Mouse (Mus musculus) kidney, postnatal 0 days (tissue): Measurements from ENCODE around the gene Carm1. TPM values are rescaled to one million over a fixed set of nuclear protein-coding genes. Genes with fewer than 3 reads are reported as not detected.
"Not testable (repeated sequence)": the region's sequence is repeated elsewhere in the genome, so short reads cannot be mapped to it uniquely, and the experiment has no call there.

Source experiments
- ATAC-seq: fragments of 200-750 bp; cut with Nextera tagmentation; replicated peaks from 2 replicates; pipeline ENCODE4 v1.8.0; 2017; ENCODE audit warnings: low read depth, moderate number of reproducible peaks, moderate TSS enrichment, moderate library complexity; ENCODE audit not compliant: low FRiP score
- DNase-seq: peaks from one replicate; pipeline ENCODE4 v3.0.0-alpha.2; 2016; ENCODE audit warnings: low spot score
- H3K27ac ChIP-seq: fragments of 300-500 bp; sonication (generic); 2 replicates; pipeline ENCODE4 v1.5.1; 2014; ENCODE audit warnings: mild to moderate bottlenecking
- H3K27me3 ChIP-seq: fragments of 300-500 bp; sonication (generic); 2 replicates; pipeline ENCODE4 v1.6.1; 2014; ENCODE audit warnings: low read length, mixed read lengths; ENCODE audit not compliant: insufficient read depth
- H3K36me3 ChIP-seq: fragments of 300-500 bp; sonication (generic); 2 replicates; pipeline ENCODE4 v1.6.1; 2014; ENCODE audit warnings: low read length, mixed read lengths; ENCODE audit not compliant: insufficient read depth
- H3K4me1 ChIP-seq: fragments of 300-500 bp; sonication (generic); replicated peaks from 2 replicates; pipeline ENCODE4 v1.6.1; 2014; ENCODE audit warnings: antibody characterized with exemption, low read length, mixed read lengths; ENCODE audit not compliant: insufficient read depth
- H3K4me2 ChIP-seq: fragments of 300-500 bp; sonication (generic); 2 replicates; pipeline ENCODE4 v1.6.1; 2014; ENCODE audit warnings: mild to moderate bottlenecking, low read length, moderate library complexity, mixed read lengths
- H3K4me3 ChIP-seq: fragments of 300-500 bp; sonication (generic); replicated peaks from 2 replicates; pipeline ENCODE4 v1.5.1; 2014; ENCODE audit warnings: low read depth, low read length
- H3K9ac ChIP-seq: fragments of 300-500 bp; sonication (generic); 2 replicates; pipeline ENCODE4 v1.6.1; 2014; ENCODE audit warnings: low read depth, low read length
- H3K9me3 ChIP-seq: fragments of 300-500 bp; sonication (generic); replicated peaks from 2 replicates; pipeline ENCODE4 v1.6.1; 2016; ENCODE audit warnings: low read length, inconsistent platforms, mixed read lengths
- CTCF ChIP-seq: IDR thresholded peaks from 2 replicates; pipeline ENCODE4 v1.5.1; 2016; ENCODE audit warnings: antibody characterized with exemption, low read depth, mild to moderate bottlenecking, moderate library complexity
- WGBS: fragments of 180-500 bp; shearing (Covaris S2); extraction: QIAGEN DNeasy Blood & Tissue Kit; methylation state at CpG from one replicate; pipeline ENCODE4 v1.1.7; 2014; 5-methylcytosine and 5-hydroxymethylcytosine counted together
- polyA plus RNA-seq: library from polyadenylated mRNA; unstranded; fragments of >200 nt; fragmentation: Nextera tagmentation; extraction: Ambion mirVana; gene quantifications from 2 replicates; pipeline ENCODE4 v1.2.1, GENCODE M21; 2015

Gene Carm1
- polyA plus RNA-seq, 1 experiment from 2014 or later, result 26.3 TPM

DNA sequence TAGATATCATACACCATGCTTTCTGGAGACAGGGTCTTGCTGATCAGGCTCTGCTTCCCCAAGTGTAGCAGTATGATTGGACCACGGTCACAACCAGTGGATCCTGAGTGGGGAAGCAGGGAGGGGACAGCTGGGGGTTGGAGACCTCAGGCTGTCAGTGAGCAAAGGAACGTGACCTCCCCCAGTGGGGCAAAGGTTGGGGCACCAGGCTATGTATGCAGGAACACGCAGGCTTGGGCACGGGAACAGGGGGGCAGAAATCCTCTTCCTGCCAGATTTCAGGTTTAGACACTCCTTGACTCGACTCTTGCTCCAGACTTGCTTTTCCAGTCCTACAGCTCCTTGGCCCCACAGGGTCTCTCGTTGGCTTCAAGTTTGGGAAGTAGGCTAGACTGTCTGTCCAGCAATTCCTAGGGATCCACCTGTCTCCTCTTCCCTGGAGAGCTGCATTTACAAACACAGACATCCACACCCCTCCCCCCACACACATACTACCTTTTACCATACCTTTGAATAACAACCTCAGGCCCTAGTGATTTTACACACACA is 28.7 kb upstream of the Carm1 start:
- Histone ChIP-seq H3K9me3 (no peaks in the 10 kb centered on the region), H3K27me3 (no peaks in the 10 kb centered on the region), H3K27ac (no peak overlapping the region), H3K9ac (no peak overlapping the region), H3K36me3 (no peaks in the 10 kb centered on the region), H3K4me1 (no peaks in the 10 kb centered on the region), H3K4me2 (no peak overlapping the region), H3K4me3 (no peak overlapping the region)
- DNase-seq (no peak), ATAC-seq (no peak)
- 49% methylated on average over 6 of the region's 6 CpGs for WGBS
- no peak for TF ChIP-seq CTCF

DNA sequence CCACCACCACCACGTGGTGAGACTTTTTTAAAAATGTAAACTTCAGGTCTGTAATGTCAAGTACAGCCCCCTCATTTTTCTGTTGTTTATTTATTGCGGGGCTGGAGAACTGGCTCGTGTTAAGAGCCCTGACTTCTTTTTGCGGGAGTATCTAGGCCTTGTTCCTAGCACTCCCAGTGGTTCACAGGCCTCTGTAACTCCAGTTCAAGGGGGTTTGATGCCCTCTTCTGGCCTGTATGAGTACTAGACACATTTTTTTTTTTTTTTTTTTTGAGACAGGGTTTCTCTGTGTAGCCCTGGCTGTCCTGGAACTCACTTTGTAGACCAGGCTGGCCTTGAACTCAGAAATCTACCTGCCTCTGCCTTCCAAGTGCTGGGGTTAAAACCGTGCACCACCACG is 28.0 kb upstream of the Carm1 start:
- 84% methylated on average over 6 of the region's 6 CpGs for WGBS
- H3K36me3 ChIP-seq, H3K27me3 ChIP-seq, H3K9me3 ChIP-seq, H3K4me3 ChIP-seq, H3K4me2 ChIP-seq, H3K4me1 ChIP-seq, DNase-seq, H3K27ac ChIP-seq, ATAC-seq, H3K9ac ChIP-seq: not testable (repeated sequence)

DNA sequence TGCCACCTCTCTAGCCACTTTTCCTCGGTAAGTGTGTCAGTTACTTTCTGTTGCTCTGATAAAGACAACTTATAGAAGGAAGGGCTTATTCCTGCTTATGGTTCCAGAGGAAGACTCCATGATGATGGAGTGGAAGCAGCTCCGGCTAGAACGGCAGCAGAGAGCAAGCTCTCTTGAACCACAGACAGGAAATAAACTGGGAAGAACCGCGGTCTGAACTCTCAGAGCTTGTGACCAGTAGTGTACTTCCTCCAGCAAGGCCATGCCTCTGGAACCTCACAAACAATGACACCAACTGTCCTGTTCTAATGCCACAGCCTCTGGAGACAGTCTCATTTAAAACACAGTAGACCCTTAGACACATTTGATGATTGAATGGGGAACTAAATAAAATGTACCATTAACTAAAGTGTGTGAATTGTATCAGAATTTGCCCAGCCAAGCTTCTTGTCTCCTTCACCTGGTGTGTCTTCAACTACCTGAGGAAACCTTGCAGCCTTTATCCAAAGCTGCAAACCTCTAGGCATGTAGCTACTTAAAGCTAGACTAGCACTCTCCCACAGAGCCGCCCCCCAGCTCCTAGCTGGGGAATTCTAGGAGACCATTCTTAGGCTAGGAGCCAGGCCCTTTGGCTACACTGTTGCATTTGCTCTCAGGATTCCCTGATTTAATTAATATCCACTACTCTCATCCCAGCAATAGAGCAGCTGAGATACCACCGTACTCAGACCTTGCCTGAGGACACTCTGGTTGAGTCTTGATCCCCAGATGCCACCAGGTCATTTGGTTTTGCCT is 21.4 kb upstream of the Carm1 start:
- H3K27me3 ChIP-seq, result no peaks in the 10 kb centered on the region
- H3K36me3 ChIP-seq, result no peaks in the 10 kb centered on the region
- no peak for DNase-seq
- no peak for TF ChIP-seq CTCF
- no peak overlapping the region for H3K9ac ChIP-seq
- H3K4me2 ChIP-seq, result no peak overlapping the region
- no peaks in the 10 kb centered on the region for H3K9me3 ChIP-seq
- no peak for ATAC-seq
- no peak overlapping the region for H3K27ac ChIP-seq
- 72% methylated on average over 7 of the region's 7 CpGs for WGBS
- H3K4me3 ChIP-seq, result no peak overlapping the region
- H3K4me1 ChIP-seq, result no peaks in the 10 kb centered on the region

DNA sequence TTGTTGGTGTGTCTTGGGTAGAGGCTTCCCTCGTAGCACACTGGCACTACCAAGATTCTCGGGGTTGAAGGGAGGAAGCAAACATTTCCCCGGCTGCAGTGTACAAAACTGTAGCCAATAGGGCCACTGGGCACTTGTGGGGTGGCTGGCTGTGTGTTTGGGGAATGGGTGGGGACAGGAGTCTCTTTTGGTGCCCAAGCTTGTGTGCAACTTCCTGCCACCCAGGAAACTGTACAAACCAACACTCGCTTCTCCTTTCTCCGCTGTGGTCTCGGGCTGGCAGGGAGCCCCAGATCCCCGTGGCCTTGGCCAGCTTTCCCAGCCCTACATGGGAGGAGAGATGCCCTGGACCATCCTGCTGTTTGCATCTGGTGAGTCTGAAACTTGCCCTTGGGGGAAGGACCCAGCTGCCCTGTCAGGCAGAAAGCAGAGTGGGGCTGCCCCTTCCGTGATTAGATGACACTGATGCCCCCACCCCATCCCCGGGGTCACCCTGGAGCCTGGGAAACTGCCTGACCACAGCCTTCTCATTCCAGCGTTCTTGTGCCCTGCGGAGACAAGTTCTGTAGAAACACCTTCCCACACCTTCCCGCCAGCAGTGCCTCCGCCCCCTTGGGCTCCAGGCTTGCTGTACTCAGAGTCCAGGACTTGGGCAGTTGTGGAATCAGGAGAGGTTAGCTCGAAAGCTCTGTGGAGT is 20.6 kb upstream of the Carm1 start, which contains the start of gene AB124611:
AB124611 (plus strand) TSS at position 240 of the 697 bp plus-strand sequence.
- no peak for DNase-seq
- H3K4me2 ChIP-seq, result no peak within 1 kb of the TSS

DNA sequence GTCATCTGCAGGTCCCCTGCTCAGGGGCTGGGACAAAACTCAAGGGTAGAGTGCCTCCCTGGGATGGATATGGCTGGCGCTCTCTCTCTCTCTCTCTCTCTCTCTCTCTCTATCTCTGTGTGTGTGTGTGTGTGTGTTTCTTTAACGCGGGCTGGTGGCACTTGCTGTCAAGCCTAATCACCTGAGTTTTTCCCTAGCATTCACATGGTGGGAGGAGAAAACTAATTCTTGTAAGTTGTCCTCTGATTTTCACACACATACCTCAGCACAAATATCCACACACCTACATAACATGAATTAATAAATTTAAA is 20.1 kb upstream of the Carm1 start:
- H3K4me3 ChIP-seq, result no peak overlapping the region
- H3K4me1 ChIP-seq, result no peaks in the 10 kb centered on the region
- no peaks in the 10 kb centered on the region for H3K9me3 ChIP-seq
- H3K4me2 ChIP-seq, result no peak overlapping the region
- no peak for TF ChIP-seq CTCF
- no peaks in the 10 kb centered on the region for H3K36me3 ChIP-seq
- H3K27ac ChIP-seq, result no peak overlapping the region
- ATAC-seq, result no peak
- WGBS, result 68% methylated on average over 3 of the region's 3 CpGs
- no peaks in the 10 kb centered on the region for H3K27me3 ChIP-seq
- DNase-seq, result no peak
- no peak overlapping the region for H3K9ac ChIP-seq

More for the DNA sequence above, 20.6 kb upstream of the Carm1 start, which contains the start of gene AB124611:
- ATAC-seq, result no peak
- no peak within 1 kb of the TSS for H3K27ac ChIP-seq
- no peaks in the 10 kb centered on the region for H3K4me1 ChIP-seq
- no peaks in the 10 kb centered on the region for H3K9me3 ChIP-seq
- no peak within 1 kb of the TSS for H3K9ac ChIP-seq
- no peaks in the 10 kb centered on the region for H3K36me3 ChIP-seq
- no peak within 1 kb of the TSS for H3K4me3 ChIP-seq
- 60% methylated on average over 14 of the region's 14 CpGs for WGBS
- no peak for TF ChIP-seq CTCF
- no peaks in the 10 kb centered on the region for H3K27me3 ChIP-seq

DNA sequence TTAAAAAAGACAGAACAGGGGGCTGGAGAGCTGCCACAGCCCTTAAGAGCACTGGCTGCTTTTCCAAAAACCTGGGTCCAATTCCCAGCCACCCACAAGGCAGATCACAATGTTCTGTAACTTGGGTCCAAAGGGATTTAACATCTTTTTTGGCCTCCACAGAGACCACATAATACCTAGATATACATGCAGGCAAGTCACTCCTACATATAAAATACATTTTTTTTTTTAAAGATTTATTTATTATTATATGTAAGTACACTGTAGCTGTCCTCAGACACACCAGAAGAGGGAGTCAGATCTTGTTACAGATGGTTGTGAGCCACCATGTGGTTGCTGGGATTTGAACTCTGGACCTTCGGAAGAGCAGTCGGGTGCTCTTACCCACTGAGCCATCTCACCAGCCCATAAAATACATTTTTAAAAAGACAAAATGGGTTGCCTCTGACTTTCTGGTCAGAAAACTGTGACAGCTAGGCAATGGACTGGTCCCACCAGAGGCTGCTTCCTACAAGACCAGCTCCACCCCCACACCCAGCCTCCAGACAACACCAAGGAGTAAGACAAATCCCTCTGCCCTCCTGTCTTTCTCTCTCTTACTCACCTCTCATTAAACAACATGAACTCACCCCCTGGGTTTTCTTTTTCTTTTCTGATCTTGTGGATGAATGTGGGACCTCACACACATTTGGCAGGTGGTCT is 19.4 kb upstream of the Carm1 start:
- 88% methylated on average over 2 of the region's 2 CpGs for WGBS
- ATAC-seq (no peak), DNase-seq (no peak)
- H3K4me1 ChIP-seq, result no peaks in the 10 kb centered on the region
- no peaks in the 10 kb centered on the region for H3K36me3 ChIP-seq
- no peak overlapping the region for H3K4me2 ChIP-seq
- H3K9me3 ChIP-seq, result no peaks in the 10 kb centered on the region
- H3K27ac ChIP-seq, result no peak overlapping the region
- H3K27me3 ChIP-seq, result no peaks in the 10 kb centered on the region
- TF ChIP-seq CTCF, result no peak
- no peak overlapping the region for H3K4me3 ChIP-seq
- no peak overlapping the region for H3K9ac ChIP-seq
